Mouse (Mus musculus) intestine, embryonic 16.5 days (tissue): ENCODE results near the gene Wdr48. TPM values are rescaled to one million over a fixed set of nuclear protein-coding genes. Genes with fewer than 3 reads are reported as not detected.

Source experiments
- ATAC-seq: fragments of 200-750 bp; cut with Nextera tagmentation; 2 replicates; pipeline ENCODE4 v1.8.0; 2017; ENCODE audit warnings: moderate TSS enrichment, moderate library complexity
- H3K27ac ChIP-seq: fragments of 300-500 bp; sonication (generic); 2 replicates; pipeline ENCODE4 v1.5.1; 2014; ENCODE audit warnings: mild to moderate bottlenecking, low read length
- H3K27me3 ChIP-seq: fragments of 300-500 bp; sonication (generic); replicated peaks from 2 replicates; pipeline ENCODE4 v1.6.1; 2014; ENCODE audit warnings: low read length, control low read depth, mixed read lengths; ENCODE audit not compliant: control insufficient read depth, insufficient read depth
- H3K36me3 ChIP-seq: fragments of 300-500 bp; sonication (generic); 2 replicates; pipeline ENCODE4 v1.6.1; 2014; ENCODE audit warnings: low read length, control low read depth; ENCODE audit not compliant: control insufficient read depth, insufficient read depth
- H3K4me1 ChIP-seq: fragments of 300-500 bp; sonication (generic); 2 replicates; pipeline ENCODE4 v1.6.1; 2014; ENCODE audit warnings: low read length, control low read depth, mixed read lengths; ENCODE audit not compliant: control insufficient read depth, insufficient read depth
- H3K4me2 ChIP-seq: fragments of 300-500 bp; sonication (generic); 2 replicates; pipeline ENCODE4 v1.6.1; 2014; ENCODE audit warnings: low read depth, low read length, control low read depth
- H3K4me3 ChIP-seq: fragments of 300-500 bp; sonication (generic); 2 replicates; pipeline ENCODE4 v1.5.1; 2014; ENCODE audit warnings: mild to moderate bottlenecking, low read length
- H3K9ac ChIP-seq: fragments of 300-500 bp; sonication (generic); 2 replicates; pipeline ENCODE4 v1.6.1; 2014; ENCODE audit warnings: low read depth, low read length
- H3K9me3 ChIP-seq: fragments of 300-500 bp; sonication (generic); 2 replicates; pipeline ENCODE4 v1.6.1; 2016; ENCODE audit warnings: low read length, control low read depth; ENCODE audit not compliant: control insufficient read depth
- WGBS: fragments of 180-500 bp; shearing (Covaris S2); extraction: QIAGEN DNeasy Blood & Tissue Kit; methylation state at CpG from one replicate; pipeline ENCODE4 v1.1.7; 2014; 5-methylcytosine and 5-hydroxymethylcytosine counted together
- polyA plus RNA-seq: library from polyadenylated mRNA; unstranded; fragments of >200 nt; fragmentation: Nextera tagmentation; extraction: Ambion mirVana; gene quantifications from 2 replicates; pipeline ENCODE4 v1.2.1, GENCODE M21; 2015

Wdr48 gene
- polyA plus RNA-seq, 1 experiment from 2014 or later, result 36.7 TPM

GRCm38 (mm10) chr9:119913087-119913838 lies 18.6 kb downstream of the Wdr48 start:
- Histone ChIP-seq H3K4me2 (no peak overlapping the region), H3K4me1 (no peaks in the 10 kb centered on the region), H3K9ac (no peak overlapping the region), H3K27ac (no peak overlapping the region), H3K36me3 (peaks cover 25% of the 10 kb centered on the region), H3K27me3 (no peaks in the 10 kb centered on the region), H3K4me3 (no peak overlapping the region), H3K9me3 (no peaks in the 10 kb centered on the region)
- WGBS, result 75% methylated on average over 13 of the region's 13 CpGs
- no peak for ATAC-seq

- WGBS, result 91% methylated on average over 1 of the region's 1 CpGs
- Histone ChIP-seq H3K36me3 (peaks cover 18% of the 10 kb centered on the region), H3K4me2 (no peak overlapping the region), H3K9me3 (no peaks in the 10 kb centered on the region), H3K27ac (no peak overlapping the region), H3K4me3 (no peak overlapping the region), H3K9ac (no peak overlapping the region), H3K4me1 (no peaks in the 10 kb centered on the region; the same call in 1 of the 2 replicates), H3K27me3 (no peaks in the 10 kb centered on the region)
- no peak for ATAC-seq
Measured at GRCm38 (mm10) chr9:119919858-119920257, 25.2 kb downstream of the Wdr48 start.

DNA sequence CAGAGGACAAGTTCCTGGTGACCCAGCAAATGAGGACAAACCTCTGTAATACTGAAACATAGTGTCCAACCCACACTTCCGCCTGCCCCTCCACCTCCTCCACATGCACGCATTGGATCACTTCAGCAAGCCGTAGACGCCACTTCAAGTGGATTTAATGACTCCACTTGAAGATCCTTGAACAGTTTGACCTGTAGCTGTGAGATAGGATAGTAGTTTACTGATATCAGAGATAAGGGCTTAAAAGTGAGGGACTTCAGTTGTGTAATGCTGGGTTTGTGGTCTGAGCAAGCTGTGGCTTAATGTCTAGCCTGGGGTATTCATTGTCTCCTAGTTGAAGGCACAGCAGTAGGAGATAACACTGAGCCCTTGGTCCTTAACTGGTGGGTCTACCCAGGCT lies 28.8 kb downstream of the Wdr48 start:
- Histone ChIP-seq H3K4me1 (peaks cover 3% of the 10 kb centered on the region; the same call in 1 of the 2 replicates), H3K36me3 (peaks cover 26% of the 10 kb centered on the region), H3K9me3 (no peaks in the 10 kb centered on the region), H3K27ac (no peak overlapping the region), H3K27me3 (no peaks in the 10 kb centered on the region), H3K9ac (no peak overlapping the region), H3K4me2 (no peak overlapping the region), H3K4me3 (no peak overlapping the region)
- ATAC-seq, result no peak
- WGBS, result 85% methylated on average over 4 of the region's 4 CpGs

GRCm38 (mm10) chr9:119925120-119925657 lies 30.5 kb downstream of the Wdr48 start:
- ATAC-seq, result no peak
- H3K4me1 ChIP-seq, result peaks cover 3% of the 10 kb centered on the region; the same call in 1 of the 2 replicates
- peak overlapping the region; percentile 41 for H3K27ac ChIP-seq
- no peak overlapping the region for H3K4me3 ChIP-seq
- H3K36me3 ChIP-seq, result peaks cover 27% of the 10 kb centered on the region
- no peaks in the 10 kb centered on the region for H3K9me3 ChIP-seq
- no peak overlapping the region for H3K9ac ChIP-seq
- no peak overlapping the region for H3K4me2 ChIP-seq
- no peaks in the 10 kb centered on the region for H3K27me3 ChIP-seq
- 85% methylated on average over 16 of the region's 16 CpGs for WGBS

- H3K4me1 ChIP-seq, result peaks cover 3% of the 10 kb centered on the region; the same call in 1 of the 2 replicates
- peak; percentile 49 for ATAC-seq
- no peak overlapping the region for H3K4me2 ChIP-seq
- WGBS, result 55% methylated on average over 8 of the region's 8 CpGs
- peaks cover 29% of the 10 kb centered on the region for H3K36me3 ChIP-seq
- no peak overlapping the region for H3K9ac ChIP-seq
- H3K27me3 ChIP-seq, result no peaks in the 10 kb centered on the region
- H3K27ac ChIP-seq, result peak overlapping the region; percentile 59
- no peak overlapping the region for H3K4me3 ChIP-seq
- no peaks in the 10 kb centered on the region for H3K9me3 ChIP-seq
Measured at GRCm38 (mm10) chr9:119925729-119926128, 31.1 kb downstream of the Wdr48 start.

GRCm38 (mm10) chr9:119926497-119926896 lies 31.8 kb downstream of the Wdr48 start:
- no peak overlapping the region for H3K4me2 ChIP-seq
- peak; percentile 19 for ATAC-seq
- H3K4me1 ChIP-seq, result peaks cover 3% of the 10 kb centered on the region; the same call in 1 of the 2 replicates
- no peak overlapping the region for H3K9ac ChIP-seq
- no peaks in the 10 kb centered on the region for H3K27me3 ChIP-seq
- no peak overlapping the region for H3K4me3 ChIP-seq
- WGBS, result 66% methylated on average over 5 of the region's 5 CpGs
- H3K9me3 ChIP-seq, result no peaks in the 10 kb centered on the region
- peaks cover 29% of the 10 kb centered on the region for H3K36me3 ChIP-seq
- peak overlapping the region; percentile 28; the same call in 1 of the 2 replicates for H3K27ac ChIP-seq

DNA sequence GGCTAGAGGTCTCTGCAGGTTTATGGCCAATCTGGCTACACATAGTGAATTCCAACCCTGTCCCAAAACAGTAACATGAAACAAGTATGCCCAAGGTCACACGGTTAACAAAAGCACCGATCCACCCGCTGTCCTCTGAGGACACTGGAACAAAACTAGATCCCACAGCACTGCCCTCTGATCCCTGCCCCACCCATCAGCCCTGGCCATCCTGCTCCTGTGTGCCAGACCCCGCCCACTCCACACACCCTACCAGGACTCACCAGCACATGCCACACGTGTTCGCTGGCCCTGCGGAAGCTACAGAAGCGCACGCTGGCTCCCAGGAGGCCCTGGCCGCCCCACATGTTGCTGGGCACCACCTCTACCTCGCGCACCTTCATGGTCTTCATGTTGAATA lies 37.7 kb downstream of the Wdr48 start:
- peaks cover 15% of the 10 kb centered on the region for H3K4me1 ChIP-seq
- 0 out of 2 replicates have a peak overlapping the region, but pooled peaks have one; percentile 4 for H3K9ac ChIP-seq
- peak; percentile 84 for ATAC-seq
- H3K27ac ChIP-seq, result peak overlapping the region; percentile 61; the same call in 1 of the 2 replicates
- 74% methylated on average over 12 of the region's 12 CpGs for WGBS
- H3K4me2 ChIP-seq, result no peak overlapping the region
- H3K36me3 ChIP-seq, result peaks cover 21% of the 10 kb centered on the region
- H3K9me3 ChIP-seq, result no peaks in the 10 kb centered on the region
- no peaks in the 10 kb centered on the region for H3K27me3 ChIP-seq
- H3K4me3 ChIP-seq, result no peak overlapping the region

DNA sequence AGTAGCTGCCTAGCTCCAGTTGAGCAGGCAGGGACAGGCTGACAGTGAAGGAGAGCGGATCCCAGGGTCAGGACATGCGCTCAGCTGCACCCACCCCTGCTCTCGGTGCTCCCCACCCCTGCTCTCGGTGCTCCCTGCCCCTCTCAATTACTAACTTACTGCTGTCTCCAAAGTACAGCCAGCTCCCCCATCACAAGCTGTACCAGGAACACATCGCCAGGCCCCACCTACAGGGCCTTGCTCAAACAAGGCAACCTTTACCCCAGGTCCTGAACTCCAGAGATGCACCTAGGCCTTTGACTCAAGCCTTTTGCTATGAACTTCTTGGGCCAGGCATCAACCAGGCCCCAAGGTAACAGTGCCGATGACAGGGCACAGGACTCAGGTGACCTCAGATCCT lies 39.0 kb downstream of the Wdr48 start:
- Histone ChIP-seq H3K27ac (peak overlapping the region; percentile 25; the same call in 1 of the 2 replicates), H3K36me3 (peaks cover 10% of the 10 kb centered on the region), H3K9me3 (no peaks in the 10 kb centered on the region), H3K4me2 (no peak overlapping the region), H3K9ac (no peak overlapping the region), H3K4me3 (no peak overlapping the region), H3K4me1 (peaks cover 18% of the 10 kb centered on the region), H3K27me3 (no peaks in the 10 kb centered on the region)
- ATAC-seq, result no peak
- WGBS, result 85% methylated on average over 6 of the region's 6 CpGs

GRCm38 (mm10) chr9:119937005-119937773 lies 42.5 kb downstream of the Wdr48 start, which contains the start of the genes Gorasp1 and Ttc21a:
Gene Gorasp1, minus strand, starts transcription at chr9:119937565.
Gene Ttc21a, plus strand, starts transcription at chr9:119937606.
- H3K4me3 ChIP-seq, result peak within 1 kb of the TSS; percentile 79
- peak within 1 kb of the TSS; percentile 81 for H3K27ac ChIP-seq
- H3K4me1 ChIP-seq, result peaks cover 18% of the 10 kb centered on the region
- 3% methylated on average over 40 of the region's 40 CpGs for WGBS
- H3K9ac ChIP-seq, result peak within 1 kb of the TSS; percentile 92
- peak within 1 kb of the TSS; percentile 75 for H3K4me2 ChIP-seq
- no peaks in the 10 kb centered on the region for H3K36me3 ChIP-seq
- ATAC-seq, result peak; percentile 91
- H3K9me3 ChIP-seq, result no peaks in the 10 kb centered on the region
- H3K27me3 ChIP-seq, result no peaks in the 10 kb centered on the region
